Mouse (Mus musculus): ENCODE results near the gene Mboat2.
A peak's percentile ranks its signal among the peaks of the same experiment; 100 is the strongest.

The Mboat2 gene

DNA sequence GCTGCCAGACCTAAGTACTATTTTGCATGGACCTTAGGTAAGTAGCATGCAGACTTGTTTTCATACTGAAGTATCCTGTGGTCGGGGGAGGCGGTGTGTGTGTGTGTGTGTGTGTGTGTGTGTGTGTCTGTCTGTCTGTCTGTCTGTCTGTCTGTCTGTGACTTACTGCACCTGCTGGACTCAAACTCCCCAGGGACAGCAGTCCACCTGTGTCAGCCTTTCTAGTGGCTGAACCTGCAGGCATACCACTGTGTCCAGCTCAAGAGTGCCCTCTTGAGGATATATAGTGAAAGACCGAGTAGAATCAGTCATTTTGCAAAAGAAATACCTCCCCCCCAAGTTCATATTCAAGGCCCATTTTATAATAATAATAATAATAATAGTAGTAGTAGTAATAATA lies 117.7 kb downstream of the Mboat2 start:
- DNase-seq (ENCODE audit: low read depth), result peak; percentile 69

DNA sequence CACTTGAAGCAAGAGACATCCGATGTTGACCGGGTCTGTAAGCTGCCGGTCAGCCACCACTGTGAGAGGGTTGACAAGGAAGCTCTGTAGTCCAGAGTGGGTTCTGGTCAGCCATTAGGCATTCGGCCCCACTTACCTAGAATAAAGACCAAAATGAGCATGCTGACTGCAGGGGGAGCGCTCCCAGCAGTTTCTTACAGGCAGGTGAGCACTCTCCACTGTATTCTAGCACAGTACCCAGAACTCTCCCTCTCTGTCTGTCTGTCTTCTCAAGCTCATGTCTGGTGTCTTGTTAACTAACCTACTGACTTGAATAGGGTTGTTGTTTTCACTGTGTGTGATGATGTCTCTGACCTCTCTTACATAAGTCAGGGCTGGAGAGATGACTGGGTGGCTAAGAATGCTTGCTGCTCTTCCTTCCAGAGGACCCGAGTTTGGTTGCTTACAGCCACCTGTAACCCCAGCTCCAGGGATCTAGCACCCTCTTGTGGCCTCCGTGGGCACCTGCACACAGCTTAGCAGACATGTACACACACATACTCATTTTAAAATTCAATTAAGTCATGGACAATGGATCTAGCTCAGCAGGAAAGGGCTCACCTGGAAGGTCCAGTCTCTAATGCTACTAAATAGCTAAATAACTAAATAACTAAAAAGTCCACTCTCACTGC lies 119.8 kb downstream of the Mboat2 start:
- peak; percentile 24 for DNase-seq (ENCODE audit: low read depth)

- peak; percentile 78 for DNase-seq (ENCODE audit: low read depth)
These were observed 121.5 kb downstream of the Mboat2 start for GRCm38 (mm10) chr12:24952147-24952546.

DNA sequence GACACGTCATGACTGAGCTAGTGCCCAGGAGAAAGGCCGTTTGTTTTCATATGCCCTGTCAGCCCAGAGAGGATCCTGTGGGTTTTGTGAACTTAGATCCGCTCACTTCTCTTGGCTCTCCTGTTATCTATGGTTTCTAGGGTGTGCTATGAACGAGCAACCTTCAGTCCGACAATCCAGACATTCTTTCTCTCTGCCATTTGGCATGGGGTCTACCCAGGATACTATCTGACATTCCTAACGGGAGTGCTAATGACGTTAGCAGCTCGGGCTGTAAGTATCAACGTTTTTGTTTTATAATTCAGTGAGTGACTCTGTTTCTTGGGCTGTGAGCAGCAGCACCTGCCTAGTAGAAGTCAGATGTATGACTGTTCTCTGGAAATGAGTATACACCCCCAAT lies 124.5 kb downstream of the Mboat2 start:
- DNase-seq (ENCODE audit: low read depth), result no peak

- DNase-seq (ENCODE audit: low read depth), result no peak
These were observed 127.8 kb downstream of the Mboat2 start for GRCm38 (mm10) chr12:24958526-24958925.

GRCm38 (mm10) chr12:24961821-24962220 lies 131.1 kb downstream of the Mboat2 start:
- DNase-seq (ENCODE audit: low read depth), result no peak

GRCm38 (mm10) chr12:24962362-24962967 lies 131.8 kb downstream of the Mboat2 start:
- no peak for DNase-seq (ENCODE audit: low read depth)

- no peak for DNase-seq (ENCODE audit: low read depth)
These were observed 132.8 kb downstream of the Mboat2 start for GRCm38 (mm10) chr12:24963393-24964022.

DNA sequence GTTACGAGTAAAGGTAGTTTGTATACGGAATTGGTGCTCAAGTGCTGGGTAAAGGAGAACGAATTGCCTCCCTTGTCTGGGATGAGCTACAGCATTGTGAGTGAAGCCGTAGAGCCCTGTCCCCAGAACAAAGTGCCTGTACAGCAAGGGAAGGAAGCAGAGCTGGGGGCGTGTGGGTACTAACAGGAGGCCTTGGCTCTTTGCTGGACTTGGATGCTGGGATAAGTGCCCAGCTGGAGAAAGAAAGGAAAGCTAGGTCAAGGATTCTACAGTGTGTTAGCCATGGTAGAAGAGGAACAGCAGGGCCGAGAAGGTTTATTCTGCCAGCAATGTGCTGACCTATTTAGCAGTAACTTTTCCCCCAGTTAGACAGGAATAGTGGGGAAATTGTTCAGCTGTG lies 134.7 kb downstream of the Mboat2 start:
- DNase-seq (ENCODE audit: low read depth), result no peak

DNA sequence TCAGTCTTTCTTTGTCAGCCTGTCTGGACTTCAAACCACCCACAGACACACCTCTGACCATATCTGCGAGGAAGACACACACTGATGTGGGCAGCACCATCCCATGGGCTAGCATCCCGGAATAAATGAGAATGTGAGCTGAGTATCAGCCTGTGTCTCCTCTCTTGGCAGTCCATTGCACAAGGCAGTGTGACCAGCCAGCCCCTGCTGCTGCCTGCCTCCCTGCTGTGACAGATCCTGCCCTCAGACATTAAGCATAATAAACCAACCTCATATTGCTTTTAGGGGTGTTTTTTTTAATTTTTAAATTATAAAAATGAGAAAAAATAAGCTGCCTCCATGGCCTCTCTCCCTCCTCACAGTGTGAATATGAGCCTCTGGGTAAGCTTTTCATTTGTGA lies 135.4 kb downstream of the Mboat2 start:
- DNase-seq (ENCODE audit: low read depth), result no peak

DNA sequence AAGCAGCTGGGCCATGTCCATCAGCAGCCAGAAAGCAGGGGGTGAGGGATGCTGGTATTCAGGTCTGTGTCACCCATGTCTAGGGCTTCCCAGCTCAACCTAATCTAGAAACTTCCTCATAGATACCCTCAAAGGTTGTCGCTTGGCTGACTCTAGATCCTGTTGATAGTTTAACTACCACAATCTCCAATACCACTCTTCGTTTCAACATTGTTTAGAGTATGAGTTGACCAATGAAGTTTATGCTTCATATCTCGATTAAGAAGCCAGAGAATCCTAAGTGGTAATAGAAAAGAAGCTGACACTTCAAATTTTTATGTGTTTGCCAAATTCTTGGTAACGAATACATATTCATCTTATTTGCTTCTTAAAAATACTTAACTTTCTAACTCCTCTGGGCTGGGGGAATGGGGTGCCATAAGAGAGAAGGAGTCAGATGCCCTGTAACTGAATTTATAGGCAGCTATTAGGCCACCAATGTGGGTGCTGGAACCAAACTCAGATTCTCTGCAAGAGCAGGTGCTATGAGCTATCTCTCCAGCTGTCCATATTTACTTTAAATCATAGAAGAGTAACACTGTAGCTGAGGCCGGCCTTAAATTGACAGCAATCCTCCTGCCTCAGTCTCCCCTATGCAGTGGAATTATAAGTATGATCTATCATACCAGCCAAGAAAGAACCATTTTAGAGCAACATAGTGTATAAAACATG lies 141.0 kb downstream of the Mboat2 start:
- DNase-seq (ENCODE audit: low read depth), result no peak

DNA sequence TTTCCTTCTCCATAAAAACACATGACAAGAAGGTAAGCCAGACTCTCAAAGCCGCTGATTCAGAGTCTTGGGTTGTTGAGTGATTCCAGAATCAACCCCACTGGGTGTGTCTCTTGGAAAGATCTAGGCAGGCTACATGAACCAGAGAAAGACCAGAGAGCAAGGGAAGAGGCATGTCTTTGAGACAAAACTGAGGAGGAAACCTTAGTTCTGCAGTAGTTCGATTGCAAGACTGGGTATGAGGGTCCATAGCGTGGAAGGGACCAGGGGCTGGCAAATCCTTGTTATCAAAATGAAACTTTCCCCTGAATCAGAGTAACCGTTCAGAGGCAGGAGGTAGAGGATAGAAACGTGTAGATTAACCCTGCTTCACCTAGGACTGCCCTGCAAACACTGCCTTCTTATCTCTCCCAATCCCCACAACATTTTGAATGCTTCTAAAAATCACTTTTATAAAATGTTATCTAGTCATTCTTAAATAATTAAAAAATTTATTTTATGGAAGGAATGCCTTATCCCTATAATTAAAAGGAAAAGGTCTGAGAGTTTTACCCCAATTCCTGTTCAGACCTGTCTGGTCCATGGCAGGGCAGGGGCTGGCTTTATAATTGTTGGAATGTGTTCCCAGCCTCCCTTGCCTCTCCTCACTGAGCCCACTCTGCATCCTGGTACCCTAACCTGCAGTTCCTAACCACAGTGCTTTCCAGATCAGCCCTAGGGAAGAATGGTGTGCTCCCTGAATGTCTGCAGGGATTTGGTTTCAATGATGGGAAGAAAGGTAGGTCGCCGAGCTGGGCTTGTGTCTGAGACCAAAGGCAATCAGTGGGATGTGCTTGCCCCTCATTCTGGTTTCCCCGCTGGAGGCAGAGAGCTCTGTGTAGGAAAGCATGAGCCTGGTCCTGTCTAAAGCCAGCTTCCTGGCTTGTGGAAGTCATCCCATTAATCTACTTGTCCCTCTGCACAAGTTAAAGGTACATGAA lies 142.0 kb downstream of the Mboat2 start:
- DNase-seq (ENCODE audit: low read depth), result peak; percentile 11

- DNase-seq (ENCODE audit: low read depth), result no peak
These were observed 142.9 kb downstream of the Mboat2 start for GRCm38 (mm10) chr12:24973586-24973985.

- peak; percentile 95 for DNase-seq (ENCODE audit: low read depth)
These were observed 143.9 kb downstream of the Mboat2 start, which contains the start of gene Kidins220 for GRCm38 (mm10) chr12:24974446-24975114. TSS of gene Kidins220 (plus strand) at chr12:24974925.

- DNase-seq (ENCODE audit: low read depth), result peak; percentile 86
These were observed 144.5 kb downstream of the Mboat2 start for GRCm38 (mm10) chr12:24975115-24975733.

DNA sequence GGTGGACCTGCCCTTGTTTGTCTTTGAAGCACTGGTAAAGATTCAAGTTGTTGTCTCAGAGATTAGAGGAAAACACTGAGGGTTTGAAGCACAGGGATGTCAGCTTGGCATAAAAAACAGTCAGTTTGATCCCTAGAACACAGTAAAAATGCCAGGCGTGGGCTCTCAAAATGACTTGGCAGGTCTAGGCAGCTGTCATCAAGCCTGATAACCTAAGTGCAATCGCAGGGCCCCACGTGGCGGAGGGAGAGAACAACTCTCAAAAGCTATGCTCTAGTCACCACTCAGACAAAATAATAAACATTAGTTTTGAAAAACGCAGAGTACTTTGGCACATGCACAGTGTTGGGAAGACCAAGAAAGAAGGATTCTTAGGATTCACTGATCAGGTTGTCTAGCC lies 154.5 kb downstream of the Mboat2 start:
- DNase-seq (ENCODE audit: low read depth), result no peak

- no peak for DNase-seq (ENCODE audit: low read depth)
These were observed 164.7 kb downstream of the Mboat2 start for GRCm38 (mm10) chr12:24995350-24995749.

DNA sequence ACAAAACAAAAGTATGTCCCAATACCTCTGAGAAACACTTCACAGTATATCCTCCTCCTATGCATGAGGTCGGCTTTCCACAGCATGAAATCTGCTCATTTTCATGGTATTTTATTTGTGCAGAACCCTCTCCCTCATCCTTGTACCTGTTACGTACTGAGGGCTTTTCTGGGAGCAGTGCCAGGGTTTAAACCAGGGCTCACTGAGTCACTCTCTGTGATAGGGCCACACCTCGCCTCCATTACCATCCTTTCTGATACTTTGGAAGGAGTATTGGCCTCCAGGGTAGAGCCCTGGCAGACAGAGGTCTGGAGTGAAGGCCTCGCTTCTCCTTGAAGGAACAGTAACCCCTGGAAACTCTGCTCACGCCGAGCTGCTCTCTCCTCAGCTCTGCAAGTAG lies 174.7 kb downstream of the Mboat2 start:
- peak; percentile 13 for DNase-seq (ENCODE audit: low read depth)

GRCm38 (mm10) chr12:25009957-25010356 lies 179.3 kb downstream of the Mboat2 start:
- no peak for DNase-seq (ENCODE audit: low read depth)

DNA sequence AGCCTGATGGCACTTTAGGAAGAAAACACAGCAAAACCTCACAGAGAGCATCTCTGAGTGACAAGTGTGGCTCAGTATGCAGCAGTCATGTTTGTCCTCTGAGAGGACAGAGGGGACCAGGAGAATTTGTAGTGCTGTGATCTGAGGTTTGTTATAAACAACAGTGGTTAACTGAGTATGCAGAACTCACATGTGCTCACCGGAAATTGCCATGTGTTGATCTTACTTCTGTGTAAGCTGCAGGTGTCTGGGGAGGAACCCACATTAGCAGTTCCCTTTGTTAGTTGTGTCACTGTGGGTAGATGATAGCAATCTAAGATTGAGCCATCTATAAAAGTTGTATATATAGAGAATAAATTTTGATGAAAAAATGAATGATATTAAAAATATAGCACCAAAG lies 179.7 kb downstream of the Mboat2 start:
- no peak for DNase-seq (ENCODE audit: low read depth)

All from NIH3T3 (cell line).